Mouse (Mus musculus) Muller cell, postnatal 12 days (primary cell): ENCODE measurements around the gene Agpat1.

Source experiments
- DNase-seq: peaks from one replicate; pipeline ENCODE4 v3.0.0-alpha.2; 2015; ENCODE audit errors: inconsistent ontology term

The Agpat1 gene

GRCm38 (mm10) chr17:34606186-34607039 lies 2.4 kb downstream of the Agpat1 start:
- no peak for DNase-seq

- DNase-seq: no peak
Observed at GRCm38 (mm10) chr17:34607997-34608396, 3.9 kb downstream of the Agpat1 start.

GRCm38 (mm10) chr17:34611050-34611449 lies 7.0 kb downstream of the Agpat1 start:
- DNase-seq: no peak

- DNase-seq: no peak
Observed at GRCm38 (mm10) chr17:34613054-34613645, 9.1 kb downstream of the Agpat1 start.

- no peak for DNase-seq
Observed at GRCm38 (mm10) chr17:34613830-34614229, 9.8 kb downstream of the Agpat1 start.

GRCm38 (mm10) chr17:34615871-34616270 lies 11.8 kb downstream of the Agpat1 start, which contains the start of gene Egfl8:
Gene Egfl8, minus strand, starts transcription at chr17:34615971.
- DNase-seq: no peak

- DNase-seq: peak; percentile 59
Observed at GRCm38 (mm10) chr17:34618999-34619398, 14.9 kb downstream of the Agpat1 start.

GRCm38 (mm10) chr17:34621006-34621405 lies 16.9 kb downstream of the Agpat1 start:
- DNase-seq: no peak

GRCm38 (mm10) chr17:34623161-34623560 lies 19.1 kb downstream of the Agpat1 start:
- DNase-seq: no peak

GRCm38 (mm10) chr17:34624981-34625380 lies 20.9 kb downstream of the Agpat1 start:
- DNase-seq: no peak

- DNase-seq: no peak
Observed at GRCm38 (mm10) chr17:34626062-34626772, 22.2 kb downstream of the Agpat1 start.

- DNase-seq: peak; percentile 63
Observed at GRCm38 (mm10) chr17:34626773-34627092, 22.7 kb downstream of the Agpat1 start.

- DNase-seq: peak; percentile 90
Observed at GRCm38 (mm10) chr17:34627093-34627942, 23.3 kb downstream of the Agpat1 start.

- DNase-seq: peak; percentile 69
Observed at GRCm38 (mm10) chr17:34627943-34628643, 24.0 kb downstream of the Agpat1 start, which contains the start of gene Ppt2. Gene Ppt2, minus strand, starts transcription at chr17:34628510.

GRCm38 (mm10) chr17:34628644-34628967 lies 24.5 kb downstream of the Agpat1 start:
- no peak for DNase-seq

- no peak for DNase-seq
Observed at GRCm38 (mm10) chr17:34629221-34629751, 25.2 kb downstream of the Agpat1 start, which contains the start of gene Prrt1. Gene Prrt1, plus strand, starts transcription at chr17:34629533.

- DNase-seq: no peak
Observed at GRCm38 (mm10) chr17:34629796-34630603, 25.9 kb downstream of the Agpat1 start.

- no peak for DNase-seq
Observed at GRCm38 (mm10) chr17:34630761-34631301, 26.8 kb downstream of the Agpat1 start.

GRCm38 (mm10) chr17:34631647-34632046 lies 27.6 kb downstream of the Agpat1 start:
- DNase-seq: no peak
